Mouse (Mus musculus) neural tube, embryonic 12.5 days (tissue): ENCODE measurements at regions not wholly inside any gene's neighbourhood (a gene's known extent, or its start where the extent isn't known, plus 50 kb on each side); places are given as distances from the start of the nearest gene placed in this dataset.

Experiments
- ATAC-seq: fragments of 200-750 bp; cut with Nextera tagmentation; 2 replicates; pipeline ENCODE4 v1.8.0; 2017; ENCODE audit warnings: low read depth, mild to moderate bottlenecking, moderate TSS enrichment, moderate library complexity; ENCODE audit not compliant: low FRiP score
- H3K27ac ChIP-seq: fragments of 300-500 bp; sonication (generic); 2 replicates; pipeline ENCODE4 v1.5.1; 2016
- H3K27me3 ChIP-seq: fragments of 300-500 bp; sonication (generic); replicated peaks from 2 replicates; pipeline ENCODE4 v1.6.1; 2016; ENCODE audit warnings: mild to moderate bottlenecking
- H3K36me3 ChIP-seq: fragments of 300-500 bp; sonication (generic); 2 replicates; pipeline ENCODE4 v1.6.1; 2016; ENCODE audit warnings: mild to moderate bottlenecking
- H3K4me1 ChIP-seq: fragments of 300-500 bp; sonication (generic); 2 replicates; pipeline ENCODE4 v1.6.1; 2016
- H3K4me2 ChIP-seq: fragments of 300-500 bp; sonication (generic); replicated peaks from 2 replicates; pipeline ENCODE4 v1.6.1; 2016; ENCODE audit warnings: mild to moderate bottlenecking
- H3K4me3 ChIP-seq: fragments of 300-500 bp; sonication (generic); 2 replicates; pipeline ENCODE4 v1.5.1; 2016
- H3K9ac ChIP-seq: fragments of 300-500 bp; sonication (generic); 2 replicates; pipeline ENCODE4 v1.6.1; 2016; ENCODE audit warnings: mild to moderate bottlenecking
- H3K9me3 ChIP-seq: fragments of 300-500 bp; sonication (generic); 2 replicates; pipeline ENCODE4 v1.6.1; 2016; ENCODE audit warnings: mild to moderate bottlenecking
- WGBS: fragments of 180-500 bp; shearing (Covaris S2); methylation state at CpG from one replicate; pipeline ENCODE4 v1.1.7; 2016; 5-methylcytosine and 5-hydroxymethylcytosine counted together

DNA sequence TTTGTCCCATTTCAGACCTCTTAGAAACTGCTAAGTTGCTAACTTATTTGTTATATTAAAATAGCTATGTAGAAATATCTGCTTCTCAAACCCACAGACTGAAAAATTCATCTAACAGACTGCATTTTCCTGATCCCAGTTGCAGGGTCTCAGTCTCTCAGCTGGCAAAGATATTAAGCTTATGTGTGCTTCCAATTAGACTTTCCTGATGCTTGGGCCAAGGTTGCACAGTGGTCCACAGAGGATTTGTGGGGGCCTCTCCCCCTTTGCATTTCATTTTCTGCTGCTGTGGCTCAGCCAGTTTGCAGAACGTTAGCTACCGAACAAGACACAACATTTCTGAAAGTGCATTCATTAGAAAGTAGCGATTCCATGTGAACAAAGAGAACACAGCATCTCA is 457.4 kb downstream of the Plcl1 start:
- 80% methylated on average over 3 of the region's 3 CpGs for WGBS

DNA sequence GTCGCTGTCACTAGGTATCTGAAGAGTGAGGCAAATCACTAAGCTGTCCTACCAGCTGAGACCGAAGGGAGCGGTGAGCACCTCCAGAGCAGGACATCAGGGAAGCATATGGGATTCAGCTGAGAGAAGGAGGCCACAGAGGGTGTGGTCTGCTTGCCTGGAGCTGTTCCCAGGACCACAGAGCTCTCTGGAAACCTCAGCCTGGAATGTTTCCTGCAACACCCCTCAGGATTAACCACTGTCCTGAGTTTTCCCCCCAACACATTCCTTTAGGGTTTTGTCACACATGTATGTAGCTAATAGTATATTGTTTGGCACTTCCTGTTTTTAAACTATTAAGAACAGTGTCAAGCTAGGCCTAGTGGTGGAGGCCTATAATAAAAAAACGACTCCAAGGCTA is 459.6 kb downstream of the Plcl1 start:
- Histone ChIP-seq H3K9ac (no peak overlapping the region), H3K27ac (no peak overlapping the region), H3K27me3 (no peaks in the 10 kb centered on the region), H3K4me2 (no peak overlapping the region), H3K9me3 (no peaks in the 10 kb centered on the region), H3K4me3 (no peak overlapping the region), H3K4me1 (no peaks in the 10 kb centered on the region), H3K36me3 (no peaks in the 10 kb centered on the region)
- 69% methylated on average over 4 of the region's 4 CpGs for WGBS
- no peak for ATAC-seq

More for the DNA sequence above, 457.4 kb downstream of the Plcl1 start:
- no peak for ATAC-seq
- Histone ChIP-seq H3K9me3 (no peaks in the 10 kb centered on the region), H3K4me3 (no peak overlapping the region), H3K4me2 (no peak overlapping the region), H3K9ac (no peak overlapping the region), H3K4me1 (no peaks in the 10 kb centered on the region), H3K36me3 (no peaks in the 10 kb centered on the region), H3K27ac (no peak overlapping the region), H3K27me3 (no peaks in the 10 kb centered on the region)

DNA sequence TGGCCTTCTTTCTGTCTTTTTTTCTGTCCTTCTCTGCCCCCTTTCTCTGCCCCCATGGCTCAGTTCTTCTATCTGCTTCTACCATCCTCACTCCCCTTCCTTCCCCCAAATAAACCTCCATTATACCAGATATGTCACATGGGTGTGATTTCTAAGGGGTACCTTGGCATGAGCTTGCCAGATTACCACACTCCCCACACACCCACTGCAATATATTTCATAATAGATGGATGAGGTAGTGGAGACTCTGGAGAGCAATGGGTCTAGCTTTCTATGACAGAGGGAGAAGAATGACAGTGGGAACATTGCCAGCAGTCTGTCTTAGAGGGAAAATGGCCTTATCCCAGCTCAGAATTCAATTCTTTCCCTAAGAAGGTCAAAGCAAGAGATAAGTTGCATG is 461.0 kb downstream of the Plcl1 start:
- ATAC-seq: no peak

GRCm38 (mm10) chr1:55873583-55873982 is 467.9 kb downstream of the Plcl1 start:
- Histone ChIP-seq H3K9ac (no peak overlapping the region), H3K27me3 (no peaks in the 10 kb centered on the region), H3K4me2 (no peak overlapping the region), H3K36me3 (no peaks in the 10 kb centered on the region), H3K4me3 (no peak overlapping the region), H3K4me1 (no peaks in the 10 kb centered on the region), H3K9me3 (no peaks in the 10 kb centered on the region), H3K27ac (no peak overlapping the region)
- 93% methylated on average over 4 of the region's 4 CpGs for WGBS
- no peak for ATAC-seq

More for the DNA sequence above, 461.0 kb downstream of the Plcl1 start:
- no peaks in the 10 kb centered on the region for H3K4me1 ChIP-seq
- no peaks in the 10 kb centered on the region for H3K9me3 ChIP-seq
- H3K27me3 ChIP-seq: no peaks in the 10 kb centered on the region
- no peaks in the 10 kb centered on the region for H3K36me3 ChIP-seq
- H3K9ac ChIP-seq: no peak overlapping the region
- H3K27ac ChIP-seq: no peak overlapping the region
- no peak overlapping the region for H3K4me3 ChIP-seq
- H3K4me2 ChIP-seq: no peak overlapping the region

DNA sequence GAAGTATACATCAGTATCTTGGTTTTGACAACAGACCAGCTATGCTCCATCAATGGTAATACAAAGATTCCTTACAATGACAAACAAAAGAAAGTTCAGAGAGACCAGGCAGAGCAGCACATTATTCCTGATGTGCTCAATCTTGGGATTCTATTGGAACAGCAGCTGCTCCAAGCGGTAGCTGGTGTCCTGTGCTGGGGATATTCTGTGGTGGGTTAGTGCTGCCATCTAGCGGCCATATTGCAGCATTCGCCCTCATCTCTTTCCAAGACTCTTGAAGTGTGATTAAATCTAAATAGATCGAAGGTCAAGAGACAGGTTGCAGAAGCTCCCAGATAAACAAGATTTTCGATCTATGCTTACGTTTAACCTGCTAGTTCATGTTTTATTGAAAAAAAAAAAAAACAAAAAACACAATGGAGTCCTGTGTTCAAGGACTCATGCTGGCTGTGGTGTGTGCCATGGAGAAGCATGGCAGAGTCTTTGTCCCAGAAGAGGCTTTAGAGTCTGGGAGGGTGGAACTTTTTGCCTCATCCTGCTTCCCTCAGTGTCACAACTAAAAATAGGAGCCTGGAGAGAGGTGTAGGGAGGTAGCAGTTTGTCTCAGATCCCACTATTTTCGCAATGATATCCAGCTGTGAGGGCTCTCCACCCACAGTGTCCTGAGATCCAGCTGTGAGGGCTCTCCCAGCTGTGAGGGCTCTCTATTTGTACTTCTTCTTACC is 468.6 kb downstream of the Plcl1 start:
- ATAC-seq: peak; percentile 90
- H3K4me3 ChIP-seq: no peak overlapping the region
- H3K27me3 ChIP-seq: no peaks in the 10 kb centered on the region
- no peak overlapping the region for H3K4me2 ChIP-seq
- H3K36me3 ChIP-seq: no peaks in the 10 kb centered on the region
- no peak overlapping the region for H3K27ac ChIP-seq
- no peak overlapping the region for H3K9ac ChIP-seq
- H3K9me3 ChIP-seq: no peaks in the 10 kb centered on the region
- WGBS: 21% methylated on average over 7 of the region's 7 CpGs
- H3K4me1 ChIP-seq: no peaks in the 10 kb centered on the region

GRCm38 (mm10) chr1:55874868-55875144 is 469.1 kb downstream of the Plcl1 start:
- Histone ChIP-seq H3K36me3 (no peaks in the 10 kb centered on the region), H3K9me3 (0 out of 2 replicates have a peak, but pooled peaks cover 2% of the 10 kb centered on the region), H3K4me1 (no peaks in the 10 kb centered on the region), H3K9ac (no peak overlapping the region), H3K4me2 (no peak overlapping the region), H3K4me3 (no peak overlapping the region), H3K27ac (no peak overlapping the region), H3K27me3 (no peaks in the 10 kb centered on the region)
- 73% methylated on average over 4 of the region's 4 CpGs for WGBS
- peak; percentile 43; the same call in 1 of the 2 replicates for ATAC-seq

GRCm38 (mm10) chr1:55884576-55884975 is 478.9 kb downstream of the Plcl1 start:
- H3K27me3 ChIP-seq: no peaks in the 10 kb centered on the region
- ATAC-seq: no peak

GRCm38 (mm10) chr1:55886383-55887070 is 480.8 kb downstream of the Plcl1 start:
- Histone ChIP-seq H3K4me2 (no peak overlapping the region), H3K9ac (no peak overlapping the region), H3K27me3 (0 out of 2 replicates have a peak, but pooled peaks cover 3% of the 10 kb centered on the region), H3K36me3 (no peaks in the 10 kb centered on the region), H3K9me3 (no peaks in the 10 kb centered on the region), H3K4me1 (peaks cover 4% of the 10 kb centered on the region; the same call in 1 of the 2 replicates), H3K4me3 (no peak overlapping the region), H3K27ac (no peak overlapping the region)
- 20% methylated on average over 5 of the region's 5 CpGs for WGBS
- ATAC-seq: peak; percentile 39; the same call in 1 of the 2 replicates

More at GRCm38 (mm10) chr1:55884576-55884975, 478.9 kb downstream of the Plcl1 start:
- Histone ChIP-seq H3K9ac (no peak overlapping the region), H3K36me3 (no peaks in the 10 kb centered on the region), H3K4me1 (peaks cover 4% of the 10 kb centered on the region; the same call in 1 of the 2 replicates), H3K9me3 (0 out of 2 replicates have a peak, but pooled peaks cover 6% of the 10 kb centered on the region), H3K4me3 (no peak overlapping the region), H3K27ac (no peak overlapping the region), H3K4me2 (no peak overlapping the region)

GRCm38 (mm10) chr1:55887386-55887785 is 481.7 kb downstream of the Plcl1 start:
- no peak overlapping the region for H3K4me3 ChIP-seq
- H3K9me3 ChIP-seq: no peaks in the 10 kb centered on the region
- H3K9ac ChIP-seq: no peak overlapping the region
- H3K36me3 ChIP-seq: no peaks in the 10 kb centered on the region
- H3K4me1 ChIP-seq: peaks cover 4% of the 10 kb centered on the region; the same call in 1 of the 2 replicates
- WGBS: 39% methylated on average over 7 of the region's 7 CpGs
- 0 out of 2 replicates have a peak, but pooled peaks cover 3% of the 10 kb centered on the region for H3K27me3 ChIP-seq
- no peak overlapping the region for H3K27ac ChIP-seq
- H3K4me2 ChIP-seq: no peak overlapping the region
- ATAC-seq: no peak

DNA sequence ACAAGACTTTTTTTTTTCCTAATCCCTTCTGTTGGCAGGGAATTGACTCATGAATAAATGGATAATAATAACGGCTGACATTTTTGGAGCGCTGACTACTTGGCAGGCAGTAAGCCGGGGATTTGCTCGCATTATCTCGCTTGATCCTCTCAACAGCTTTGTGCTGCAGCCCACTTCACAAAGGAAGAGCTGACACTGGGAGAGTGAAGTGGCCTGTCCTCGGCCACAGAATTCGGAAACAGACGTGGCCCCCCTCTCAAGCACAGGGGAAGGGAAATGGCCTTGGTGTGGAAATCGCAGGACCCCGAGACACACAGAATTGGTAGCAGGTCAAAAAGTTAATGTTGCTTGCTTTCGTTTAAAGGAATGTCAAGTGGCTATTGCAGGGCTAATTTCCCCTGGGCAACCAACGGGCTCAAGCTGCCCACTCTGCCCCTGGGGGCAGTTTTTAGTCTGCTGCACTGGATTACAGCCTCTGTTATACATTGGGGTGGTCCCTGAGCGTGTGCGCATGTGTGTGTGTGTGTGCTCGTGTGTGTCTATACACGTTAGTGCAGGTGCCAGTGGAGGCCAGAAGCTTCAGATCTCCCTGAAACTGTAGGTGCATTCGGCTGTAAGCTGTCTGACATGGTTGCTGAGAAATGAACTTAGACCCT is 483.1 kb downstream of the Plcl1 start:
- Histone ChIP-seq H3K9me3 (no peaks in the 10 kb centered on the region), H3K4me2 (no peak overlapping the region), H3K9ac (no peak overlapping the region), H3K4me1 (peaks cover 4% of the 10 kb centered on the region; the same call in 1 of the 2 replicates), H3K4me3 (no peak overlapping the region), H3K36me3 (no peaks in the 10 kb centered on the region), H3K27ac (no peak overlapping the region), H3K27me3 (0 out of 2 replicates have a peak, but pooled peaks cover 3% of the 10 kb centered on the region)
- ATAC-seq: no peak
- WGBS: 60% methylated on average over 17 of the region's 17 CpGs

GRCm38 (mm10) chr1:55890511-55891151 is 484.9 kb downstream of the Plcl1 start:
- Histone ChIP-seq H3K27ac (no peak overlapping the region), H3K36me3 (no peaks in the 10 kb centered on the region), H3K9me3 (no peaks in the 10 kb centered on the region), H3K4me3 (no peak overlapping the region), H3K9ac (no peak overlapping the region), H3K4me1 (peaks cover 4% of the 10 kb centered on the region; the same call in 1 of the 2 replicates), H3K4me2 (no peak overlapping the region), H3K27me3 (0 out of 2 replicates have a peak, but pooled peaks cover 3% of the 10 kb centered on the region)
- no peak for ATAC-seq
- WGBS: 58% methylated on average over 15 of the region's 15 CpGs

DNA sequence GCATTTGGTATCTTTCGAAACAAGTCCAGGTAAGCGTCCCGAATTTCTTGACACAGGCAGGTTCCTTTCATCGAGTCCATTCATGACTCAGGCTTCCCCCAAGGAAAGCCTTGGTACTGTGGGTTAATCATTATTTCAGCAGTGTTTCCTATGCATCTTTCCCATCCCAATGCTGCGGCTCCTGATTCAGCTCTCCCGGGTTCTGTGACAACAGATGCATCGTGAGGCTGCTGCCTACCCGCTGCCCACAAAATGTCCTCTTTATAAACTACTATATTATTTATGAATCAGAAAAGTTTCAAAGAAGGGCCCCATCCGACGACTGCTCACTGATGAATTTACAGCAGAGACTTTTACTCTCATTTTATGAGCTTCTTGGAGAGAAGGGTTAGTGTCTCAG is 486.2 kb downstream of the Plcl1 start:
- Histone ChIP-seq H3K9me3 (no peaks in the 10 kb centered on the region), H3K4me1 (peaks cover 4% of the 10 kb centered on the region; the same call in 1 of the 2 replicates), H3K9ac (no peak overlapping the region), H3K27me3 (0 out of 2 replicates have a peak, but pooled peaks cover 3% of the 10 kb centered on the region), H3K36me3 (no peaks in the 10 kb centered on the region), H3K27ac (no peak overlapping the region), H3K4me3 (no peak overlapping the region), H3K4me2 (no peak overlapping the region)
- no peak for ATAC-seq
- WGBS: 66% methylated on average over 10 of the region's 10 CpGs
